Mouse (Mus musculus) thymus, adult 2 months (tissue): Measurements from ENCODE around the gene Scimp. TPM values are rescaled to one million over a fixed set of nuclear protein-coding genes. Genes with fewer than 3 reads are reported as not detected.
"Not testable (repeated sequence)": the region's sequence is repeated elsewhere in the genome, so short reads cannot be mapped to it uniquely, and the experiment has no call there.

Source experiments
- DNase-seq: peaks from one replicate; pipeline ENCODE4 v3.0.0; 2021
- H3K27ac ChIP-seq: fragments of 200-500 bp; 2 replicates; pipeline ENCODE4 v1.5.1; 2012; ENCODE audit warnings: low read length, control low read depth; ENCODE audit not compliant: control insufficient read depth, insufficient read depth
- H3K27me3 ChIP-seq: fragments of 200-500 bp; 2 replicates; pipeline ENCODE4 v1.6.1; 2012; ENCODE audit warnings: mild to moderate bottlenecking, low read length, moderate library complexity, mixed read lengths; ENCODE audit not compliant: control insufficient read depth, insufficient read depth
- H3K36me3 ChIP-seq: fragments of 200-500 bp; 2 replicates; pipeline ENCODE4 v1.6.1; 2012; ENCODE audit warnings: mild to moderate bottlenecking, low read length, moderate library complexity; ENCODE audit not compliant: control insufficient read depth, insufficient read depth
- H3K4me1 ChIP-seq: fragments of 200-500 bp; replicated peaks from 2 replicates; pipeline ENCODE4 v1.6.1; 2012; ENCODE audit warnings: low read length; ENCODE audit not compliant: control insufficient read depth, insufficient read depth
- H3K4me3 ChIP-seq: fragments of 200-500 bp; 2 replicates; pipeline ENCODE4 v1.5.1; 2012; ENCODE audit warnings: mild to moderate bottlenecking, low read length, control low read depth, moderate library complexity; ENCODE audit not compliant: control insufficient read depth, insufficient read depth
- CTCF ChIP-seq: fragments of 200-500 bp; IDR thresholded peaks from 2 replicates; pipeline ENCODE4 v1.5.1; 2012; ENCODE audit warnings: mild to moderate bottlenecking, control low read depth, low read length, moderate library complexity, borderline replicate concordance; ENCODE audit not compliant: control insufficient read depth, poor library complexity, insufficient read depth; ENCODE audit errors: extremely low read depth
- POLR2A ChIP-seq: fragments of 200-500 bp; IDR thresholded peaks from 2 replicates; pipeline ENCODE4 v1.6.1; 2012; ENCODE audit warnings: mild to moderate bottlenecking, low read length, control low read depth, moderate library complexity; ENCODE audit not compliant: control insufficient read depth, poor library complexity, insufficient read depth; ENCODE audit errors: extremely low read depth
- WGBS: fragments of 180-500 bp; shearing (Covaris S2); methylation state at CpG from one replicate; pipeline ENCODE4 v1.1.7; 2018; 5-methylcytosine and 5-hydroxymethylcytosine counted together
- polyA plus RNA-seq: library from polyadenylated mRNA; depleted of rRNA; stranded (reverse); fragments of >200 nt; gene quantifications from 2 replicates; pipeline ENCODE4 v1.2.3, GENCODE M21; 2012

Gene Scimp
- polyA plus RNA-seq, 1 experiment = 3.1 TPM

DNA sequence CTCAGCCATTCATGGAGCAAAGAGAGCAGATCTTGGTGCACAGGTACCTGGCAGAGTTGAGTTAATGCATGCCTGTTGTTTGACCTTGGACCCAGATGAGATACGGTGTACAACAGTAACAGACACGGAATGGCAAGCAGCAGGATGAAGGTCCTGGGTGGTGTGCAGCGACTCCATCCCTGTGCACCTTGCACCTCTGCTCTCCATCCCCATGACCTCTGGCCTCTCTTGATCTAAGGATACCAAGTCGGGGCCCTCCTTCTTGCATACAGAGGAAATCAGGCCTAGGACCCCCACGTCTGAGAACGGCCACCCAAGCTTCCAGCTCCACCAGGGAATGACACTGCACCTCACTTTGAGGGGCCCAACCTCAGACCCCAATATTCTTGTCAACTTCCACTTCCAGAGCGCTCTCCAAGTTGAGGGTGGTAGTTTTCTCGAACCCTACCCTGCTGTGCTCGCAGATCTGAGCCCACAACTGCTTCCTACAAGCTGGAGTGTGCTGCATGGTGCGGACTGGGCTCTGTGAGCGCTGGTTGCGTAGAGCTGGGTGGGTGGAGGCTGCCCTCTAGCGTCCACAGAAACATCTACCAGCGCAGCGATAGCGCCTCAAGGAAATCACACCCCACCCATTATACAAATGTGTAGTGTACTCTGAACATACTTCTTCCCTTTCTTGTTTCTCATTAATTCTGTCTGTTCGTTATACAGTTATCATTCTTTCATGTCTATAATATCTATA is 35.4 kb downstream of the Scimp start:
- Histone ChIP-seq H3K27me3 (no peaks in the 10 kb centered on the region), H3K4me1 (peaks cover 3% of the 10 kb centered on the region; the same call in 1 of the 2 replicates), H3K27ac (no peak overlapping the region), H3K36me3 (peaks cover 5% of the 10 kb centered on the region; the same call in 1 of the 2 replicates), H3K4me3 (no peak overlapping the region)
- 31% methylated on average over 17 of the region's 17 CpGs for whole genome bisulfite sequencing
- no peak for TF ChIP-seq POLR2A
- peak; percentile 87 for TF ChIP-seq CTCF
- peak; percentile 74 for DNase-seq

DNA sequence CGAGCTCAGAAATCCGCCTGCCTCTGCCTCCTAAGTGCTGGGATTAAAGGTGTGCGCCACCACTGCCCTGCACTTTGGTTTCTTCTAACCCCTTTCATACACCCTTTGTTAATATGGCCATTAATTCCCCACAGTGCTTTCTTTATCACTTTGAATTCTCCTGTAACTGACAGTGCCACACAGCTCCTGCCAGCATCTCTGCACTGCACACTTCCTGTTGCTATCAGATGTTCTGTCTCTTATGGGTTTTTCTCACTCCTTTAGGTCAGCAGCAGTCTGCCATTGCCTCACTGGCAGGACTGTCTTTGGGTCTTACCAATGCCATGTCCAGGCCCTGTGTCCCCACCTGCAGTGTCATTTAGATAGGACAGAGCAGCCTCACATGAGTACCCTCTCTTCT is 41.6 kb downstream of the Scimp start:
- TF ChIP-seq CTCF (no peak), POLR2A (no peak)
- Histone ChIP-seq H3K36me3 (peaks cover 10% of the 10 kb centered on the region; the same call in 1 of the 2 replicates), H3K4me3 (no peak overlapping the region), H3K27me3 (no peaks in the 10 kb centered on the region), H3K27ac (no peak overlapping the region), H3K4me1 (peaks cover 6% of the 10 kb centered on the region)
- no peak for DNase-seq
- WGBS = 90% methylated on average over 3 of the region's 3 CpGs

DNA sequence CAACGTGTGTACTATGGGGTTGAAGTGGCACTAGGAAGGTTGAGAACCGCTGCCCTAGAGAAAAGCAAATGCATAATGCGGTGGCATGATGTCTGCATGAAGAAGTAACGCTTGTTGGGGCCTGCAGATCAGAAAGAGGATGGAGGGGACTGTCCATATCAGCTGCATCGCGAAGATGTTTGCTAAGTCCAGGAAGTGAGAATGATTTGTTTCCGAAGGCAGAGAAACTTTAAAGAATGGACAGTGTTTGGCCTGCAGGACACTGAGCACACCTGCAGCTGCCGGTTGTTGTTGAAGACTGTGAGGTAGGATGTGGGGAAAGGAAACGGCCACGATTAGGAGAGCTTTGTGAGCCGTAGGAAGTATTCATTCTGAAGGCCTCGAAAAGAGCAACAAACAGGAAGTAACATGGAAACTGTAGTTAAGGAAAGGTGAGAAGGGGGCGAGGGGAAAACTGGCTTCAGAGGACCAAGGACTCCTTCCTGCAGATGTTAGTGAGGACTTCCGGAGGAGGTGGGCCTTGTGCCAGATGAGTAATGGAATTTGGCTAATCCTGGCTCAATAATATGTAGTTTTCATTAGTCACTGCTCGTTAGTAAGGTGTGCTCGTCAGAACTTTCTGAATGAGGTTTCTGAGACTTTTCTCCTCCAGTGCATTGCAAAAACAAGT is 46.5 kb downstream of the Scimp start:
- WGBS = 44% methylated on average over 16 of the region's 16 CpGs
- peak; percentile 25 for DNase-seq
- peak overlapping the region; percentile 92 for H3K27ac ChIP-seq
- H3K27me3 ChIP-seq = no peaks in the 10 kb centered on the region
- no peak for TF ChIP-seq POLR2A
- TF ChIP-seq CTCF = no peak
- peaks cover 24% of the 10 kb centered on the region for H3K4me1 ChIP-seq
- H3K4me3 ChIP-seq = no peak overlapping the region
- no peaks in the 10 kb centered on the region for H3K36me3 ChIP-seq

DNA sequence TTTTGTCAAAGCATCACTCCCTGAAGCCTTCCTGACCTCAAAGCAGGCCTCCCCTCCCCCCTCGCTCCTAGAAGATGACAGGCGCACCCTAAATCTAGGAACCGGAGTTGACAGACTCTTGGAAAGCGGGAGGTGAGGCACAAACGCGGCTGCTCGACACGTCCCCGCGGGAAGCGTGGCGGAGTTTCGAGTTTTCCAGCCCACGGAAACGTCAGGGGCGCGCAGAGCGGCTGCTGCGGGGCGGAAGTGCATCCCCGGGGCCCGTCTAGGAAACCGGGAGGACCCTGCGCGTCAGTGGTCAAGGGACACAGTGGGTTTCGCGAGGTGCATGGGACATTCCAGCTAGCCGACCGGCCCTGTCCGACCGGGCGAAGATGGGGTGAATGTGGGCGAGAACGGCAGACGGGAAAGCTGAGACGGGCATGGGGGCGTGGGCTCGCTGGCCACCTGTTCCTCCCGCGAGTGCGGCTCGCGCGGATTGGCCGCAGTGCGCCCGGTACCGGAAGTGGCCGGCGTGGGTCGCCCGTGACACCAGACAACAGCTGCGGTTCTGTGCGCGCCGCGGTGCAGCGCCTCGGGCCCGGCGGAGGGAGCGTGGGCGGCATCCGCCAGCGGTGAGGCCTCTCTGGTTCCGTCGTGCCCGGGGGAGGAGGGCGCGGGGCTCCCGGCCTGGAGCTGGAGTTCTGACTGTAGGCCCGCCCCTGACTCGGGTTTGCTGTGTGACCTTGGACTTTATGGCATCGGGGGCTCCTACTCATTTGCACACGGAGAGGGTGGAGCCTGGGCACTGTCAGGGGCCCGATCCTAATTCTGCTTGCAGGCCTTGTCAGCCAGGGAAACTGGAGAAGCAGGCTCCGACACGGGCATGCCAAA is 48.2 kb downstream of the Scimp start, which contains the start of gene Zfp3:
Gene Zfp3, plus strand, starts transcription at position 274 of the 873 bp plus-strand sequence.
- under 1% methylated on average over 78 of the region's 78 CpGs for WGBS

DNA sequence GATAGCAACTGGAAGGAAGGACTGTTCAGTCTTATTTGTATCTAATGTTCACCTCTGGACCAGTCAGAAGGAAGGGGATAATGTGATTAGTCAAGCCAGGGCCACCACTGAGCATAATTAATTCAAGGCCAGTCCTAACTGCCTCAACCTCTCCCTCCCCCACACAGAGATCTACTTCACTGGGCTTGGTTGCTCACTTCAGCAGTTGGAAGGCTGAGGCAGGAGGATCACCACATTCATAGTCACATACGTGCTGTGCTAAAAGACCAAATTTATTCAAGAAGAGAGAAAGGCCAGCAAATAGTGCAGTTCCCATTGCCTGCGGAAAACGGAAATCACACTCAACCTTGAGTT is 48.8 kb downstream of the Scimp start:
- TF ChIP-seq CTCF (no peak), POLR2A (no peak)
- 7% methylated on average over 3 of the region's 3 CpGs for WGBS
- peak overlapping the region; percentile 90 for H3K27ac ChIP-seq
- H3K27me3 ChIP-seq = no peaks in the 10 kb centered on the region
- DNase-seq = no peak
- H3K4me1 ChIP-seq = peaks cover 24% of the 10 kb centered on the region
- no peaks in the 10 kb centered on the region for H3K36me3 ChIP-seq
- H3K4me3 ChIP-seq = peak overlapping the region; percentile 96

More for the DNA sequence above, 48.2 kb downstream of the Scimp start, which contains the start of gene Zfp3:
- TF ChIP-seq POLR2A (peak; percentile 15), CTCF (0 out of 2 replicates have a peak, but pooled peaks have one; percentile 23)
- peak within 1 kb of the TSS; percentile 96 for H3K4me3 ChIP-seq
- no peaks in the 10 kb centered on the region for H3K27me3 ChIP-seq
- no peaks in the 10 kb centered on the region for H3K36me3 ChIP-seq
- peak within 1 kb of the TSS; percentile 90 for H3K27ac ChIP-seq
- H3K4me1 ChIP-seq = peaks cover 24% of the 10 kb centered on the region
- peak; percentile 84 for DNase-seq

DNA sequence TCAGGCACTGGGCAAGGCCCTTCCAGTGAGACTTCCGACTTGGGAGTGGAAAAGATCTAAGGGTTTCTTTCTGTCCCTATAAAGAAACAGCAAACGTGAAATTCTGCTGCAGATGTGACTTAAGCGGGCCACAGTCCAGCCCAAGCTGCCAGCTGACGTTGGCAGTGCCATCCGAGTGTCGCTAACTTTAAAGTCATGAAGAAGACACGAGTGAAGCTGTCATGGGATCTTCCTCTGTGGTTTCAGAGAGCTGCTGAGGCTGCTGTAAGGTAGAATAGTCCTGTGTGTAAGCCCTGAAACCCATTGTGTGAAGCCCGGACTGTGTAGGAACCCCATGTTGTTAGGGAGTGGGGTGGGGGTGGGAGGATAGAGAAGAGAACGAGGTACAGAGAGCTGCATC is 49.7 kb downstream of the Scimp start:
- peak; percentile 18 for DNase-seq
- Histone ChIP-seq H3K27me3 (no peaks in the 10 kb centered on the region), H3K4me1 (peaks cover 24% of the 10 kb centered on the region), H3K36me3 (no peaks in the 10 kb centered on the region), H3K27ac (peak overlapping the region; percentile 10), H3K4me3 (no peak overlapping the region)
- 8% methylated on average over 9 of the region's 9 CpGs for WGBS
- TF ChIP-seq POLR2A (no peak), CTCF (no peak)

DNA sequence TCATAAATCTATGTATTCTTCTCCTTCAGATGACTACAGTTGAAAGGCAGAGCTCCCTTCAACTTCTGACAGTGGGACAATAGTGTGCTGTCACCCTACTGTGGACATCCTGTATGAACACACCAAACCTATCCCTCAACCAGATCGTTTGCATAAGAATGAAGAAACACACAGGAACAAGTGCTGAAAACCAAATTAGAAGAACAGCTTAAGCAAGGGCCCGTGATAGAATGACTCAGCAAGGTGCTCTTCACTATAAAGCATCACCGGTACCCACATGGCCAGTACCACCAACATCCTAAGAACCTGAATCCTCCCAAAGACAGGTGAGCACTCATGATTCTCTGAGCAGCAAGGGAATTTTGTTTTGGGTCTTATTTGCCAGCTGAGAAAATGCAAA is 51.9 kb downstream of the Scimp start:
- H3K4me3 ChIP-seq, H3K27ac ChIP-seq, H3K27me3 ChIP-seq, DNase-seq, H3K36me3 ChIP-seq: not testable (repeated sequence)
- WGBS = 63% methylated on average over 3 of the region's 3 CpGs
- peaks cover 15% of the 10 kb centered on the region for H3K4me1 ChIP-seq
